Mouse (Mus musculus) midbrain, embryonic 16.5 days (tissue): Measurements from ENCODE around the gene Thoc3. TPM values are rescaled to one million over a fixed set of nuclear protein-coding genes. Genes with fewer than 3 reads are reported as not detected.

Experiments used
- polyA plus RNA-seq: library from polyadenylated mRNA; unstranded; fragments of >200 nt; fragmentation: Nextera tagmentation; extraction: Ambion mirVana; gene quantifications from 2 replicates; pipeline ENCODE4 v1.2.1, GENCODE M21; 2015

Thoc3 gene
- polyA plus RNA-seq, 1 experiment from 2014 or later, result 110 TPM

Other genes with a start within 250 kb of the Thoc3 start
- 25.8 and 30.8 TPM in 2 replicates for gene Cplx2, start 97.5 kb downstream of the Thoc3 start, polyA plus RNA-seq
- gene Simc1, start 34.9 kb upstream of the Thoc3 start, polyA plus RNA-seq, result 22.3 and 25.6 TPM in 2 replicates
- 271 and 272 TPM in 2 replicates for gene 4833439L19Rik, start 96.6 kb upstream of the Thoc3 start, polyA plus RNA-seq
- gene Arl10, start 106.2 kb upstream of the Thoc3 start, polyA plus RNA-seq, result 114 TPM in 2 replicates
- gene Nop16, start 121.2 kb upstream of the Thoc3 start, polyA plus RNA-seq, result 61.7 and 68.0 TPM in 2 replicates
- gene Higd2a, start 121.4 kb upstream of the Thoc3 start, polyA plus RNA-seq, result 225 and 240 TPM in 2 replicates
- 220 and 232 TPM in 2 replicates for gene Cltb, start 142.5 kb upstream of the Thoc3 start, polyA plus RNA-seq
- gene Faf2, start 152.9 kb upstream of the Thoc3 start, polyA plus RNA-seq, result 57.5 and 60.4 TPM in 2 replicates
- gene Rnf44, start 225.1 kb upstream of the Thoc3 start, polyA plus RNA-seq, result 65.3 and 67.2 TPM in 2 replicates
- gene Cdhr2, start 232.6 kb upstream of the Thoc3 start, polyA plus RNA-seq, result 0.22 and 0.36 TPM in 2 replicates